ENCODE assay signal across 8 mouse cellular contexts in the genomic region with DNA sequence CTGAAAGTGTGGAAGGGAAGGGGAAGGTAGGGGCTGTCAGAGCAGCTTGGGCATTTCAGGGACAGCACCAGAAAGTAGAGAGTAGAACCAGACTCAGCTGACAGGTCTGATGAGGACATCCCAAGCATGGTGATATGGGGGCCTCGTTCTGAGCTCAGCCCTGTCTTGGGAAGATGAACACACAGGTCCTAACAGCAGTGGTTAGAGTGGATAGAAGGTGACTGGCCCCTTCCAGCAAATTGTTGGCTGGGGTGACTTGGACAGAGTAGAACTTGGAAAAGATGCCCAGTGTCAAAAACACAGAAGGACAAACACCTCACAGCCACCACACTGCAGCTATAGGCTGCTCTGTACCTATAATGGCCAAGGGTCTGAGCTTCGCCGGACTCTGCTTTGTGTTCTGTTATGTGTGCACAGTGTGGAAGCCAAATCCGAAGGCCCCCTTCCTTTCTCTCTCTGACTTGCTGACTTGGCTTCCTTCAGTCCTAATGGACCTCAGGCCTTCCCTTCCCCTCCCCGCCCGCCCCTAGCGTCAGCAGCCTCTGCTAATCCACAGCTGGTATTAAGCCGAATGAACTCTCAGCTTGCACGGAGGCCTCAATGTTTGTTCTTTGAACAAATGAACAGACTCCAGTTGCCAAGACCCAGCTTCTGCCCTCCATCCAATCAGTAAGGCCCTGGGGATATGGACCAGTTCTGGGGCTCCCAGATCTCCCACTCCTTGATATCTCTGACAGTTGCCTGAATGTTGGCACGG. TPM values are rescaled to one million over a fixed set of nuclear protein-coding genes. Genes with fewer than 3 reads are reported as not detected.
A peak's percentile ranks its signal among the peaks of the same experiment; 100 is the strongest.
DNase-seq lines count a peak whose midpoint lies in the region; ATAC-seq and TF ChIP-seq lines count a peak whose summit lies in the region.

No protein-coding gene starts in this region.

- 17% methylated on average over 10 of the region's 10 CpGs for WGBS in midbrain, embryonic 13.5 days

- peaks cover 17% of the 10 kb centered on the region for H3K4me1 ChIP-seq in midbrain, embryonic 13.5 days (replicated peaks)

- no peaks in the 10 kb centered on the region for H3K27me3 ChIP-seq in midbrain, embryonic 13.5 days

- H3K36me3 ChIP-seq in midbrain, embryonic 13.5 days: no peaks in the 10 kb centered on the region

- no peaks in the 10 kb centered on the region for H3K9me3 ChIP-seq in midbrain, embryonic 13.5 days

- H3K4me3 ChIP-seq in gastrocnemius, adult 2 months: no peak overlapping the region
- no peak overlapping the region for H3K4me3 ChIP-seq in midbrain, embryonic 13.5 days (replicated peaks)

- intact Hi-C loops in gastrocnemius, adult 2 months (cut with DNase I): no loop called here

- peak overlapping the region; percentile 64 for H3K27ac ChIP-seq in gastrocnemius, adult 2 months
- peak overlapping the region; percentile 49 for H3K27ac ChIP-seq in midbrain, embryonic 13.5 days

- TF ChIP-seq CTCF in gastrocnemius, adult 2 months (IDR thresholded peaks at IDR 0.05): no peak

- peak; percentile 38 for DNase-seq in gastrocnemius, adult 2 months
- DNase-seq in gastrocnemius, adult 18-20 months (ENCODE audit: low spot score): no peak
- DNase-seq in embryo, embryonic 10 days (ENCODE audit: low spot score): peak; percentile 65
- peak; percentile 26 for DNase-seq in heart, postnatal 4 days
- no peak for DNase-seq in cerebellum, adult 8-10 months
- no peak for DNase-seq in cerebellum, adult 11-12 months

- H3K9ac ChIP-seq in midbrain, embryonic 13.5 days (replicated peaks): no peak overlapping the region

- H3K4me2 ChIP-seq in midbrain, embryonic 13.5 days (replicated peaks): no peak overlapping the region

- peak; percentile 81 for ATAC-seq in midbrain, embryonic 13.5 days
- ATAC-seq in erythroblast, adult 5-6 weeks (replicated peaks; ENCODE audit: low FRiP score, poor library complexity, severe bottlenecking): no peak

RNA-seq across cellular contexts. Expression of gene Lrrc32, which starts 48.3 kb away (rescaled TPM):
- total RNA-seq in gastrocnemius, adult 2 months (2021): 1 to 10 TPM; 3.7 to 4.6 TPM
- 1 to 10 TPM; 2.6 to 8.1 TPM for total RNA-seq in gastrocnemius, adult 18-20 months (2021)
- 10 to 100 TPM; 17.3 to 18.6 TPM for total RNA-seq in heart, postnatal 4 days (2021)
- polyA plus RNA-seq in midbrain, embryonic 13.5 days (2015; fragmentation: Nextera tagmentation; extraction: Ambion mirVana): 2.7 and 3.8 TPM in 2 replicates
- total RNA-seq in erythroblast, adult 5-6 weeks (2015; ENCODE audit: low replicate concordance): not detected in 2 replicates
- total RNA-seq in erythroblast, adult 5-6 weeks (2017; ENCODE audit: low replicate concordance): not detected in 2 replicates

Comparison
In these comparisons a context has a peak if more than half of its experiments do, and no peak if none do; other contexts are left out.
1. DNase-seq: peak in gastrocnemius, adult 2 months (single experiment), embryo, embryonic 10 days (single experiment) and heart, postnatal 4 days (single experiment); none in gastrocnemius, adult 18-20 months (single experiment), cerebellum, adult 8-10 months (single experiment) and cerebellum, adult 11-12 months (single experiment).